Mouse (Mus musculus) liver, postnatal 0 days (tissue): Measurements from ENCODE around the gene Ctcf. TPM values are rescaled to one million over a fixed set of nuclear protein-coding genes. Genes with fewer than 3 reads are reported as not detected.

Experiments used
- ATAC-seq: fragments of 200-750 bp; cut with Nextera tagmentation; 2 replicates; pipeline ENCODE4 v1.8.0; 2017; ENCODE audit warnings: mild to moderate bottlenecking, moderate library complexity
- DNase-seq: peaks from one replicate; pipeline ENCODE4 v3.0.0-alpha.2; 2016
- H3K27ac ChIP-seq: fragments of 300-500 bp; sonication (generic); 2 replicates; pipeline ENCODE4 v1.5.1; 2014; ENCODE audit warnings: antibody characterized with exemption, moderate library complexity, mild to moderate bottlenecking, low read depth
- H3K27me3 ChIP-seq: fragments of 300-500 bp; sonication (generic); 2 replicates; pipeline ENCODE4 v1.6.1; 2014; ENCODE audit warnings: low read length, control low read depth, mixed read lengths; ENCODE audit not compliant: insufficient read depth
- H3K36me3 ChIP-seq: fragments of 300-500 bp; sonication (generic); replicated peaks from 2 replicates; pipeline ENCODE4 v1.6.1; 2014; ENCODE audit warnings: mild to moderate bottlenecking, control low read depth, low read length, moderate library complexity, mixed read lengths; ENCODE audit not compliant: insufficient read depth
- H3K4me1 ChIP-seq: fragments of 300-500 bp; sonication (generic); 2 replicates; pipeline ENCODE4 v1.6.1; 2014; ENCODE audit warnings: antibody characterized with exemption, mild to moderate bottlenecking, control low read depth; ENCODE audit not compliant: insufficient read depth
- H3K4me2 ChIP-seq: fragments of 300-500 bp; sonication (generic); 2 replicates; pipeline ENCODE4 v1.6.1; 2014; ENCODE audit warnings: low read depth, mild to moderate bottlenecking, low read length, moderate library complexity, mixed read lengths
- H3K4me3 ChIP-seq: fragments of 300-500 bp; sonication (generic); 2 replicates; pipeline ENCODE4 v1.5.1; 2014; ENCODE audit warnings: low read depth, low read length
- H3K9ac ChIP-seq: fragments of 300-500 bp; sonication (generic); replicated peaks from 2 replicates; pipeline ENCODE4 v1.6.1; 2014; ENCODE audit warnings: mild to moderate bottlenecking, moderate library complexity
- H3K9me3 ChIP-seq: fragments of 300-500 bp; sonication (generic); 2 replicates; pipeline ENCODE4 v1.6.1; 2016; ENCODE audit warnings: mild to moderate bottlenecking, control low read depth, low read length, mixed read lengths
- CTCF ChIP-seq: sonication (generic); IDR thresholded peaks from 2 replicates; pipeline ENCODE4 v1.5.1; 2016; ENCODE audit warnings: antibody characterized with exemption, low read depth
- EP300 ChIP-seq: IDR thresholded peaks from 2 replicates; pipeline ENCODE4 v1.6.1; 2016; ENCODE audit warnings: antibody characterized with exemption, low read depth, mild to moderate bottlenecking
- WGBS: fragments of 180-500 bp; shearing (Covaris S2); extraction: QIAGEN DNeasy Blood & Tissue Kit; methylation state at CpG from one replicate; pipeline ENCODE4 v1.1.7; 2014; ENCODE audit not compliant: insufficient replicate concordance; 5-methylcytosine and 5-hydroxymethylcytosine counted together
- polyA plus RNA-seq: library from polyadenylated mRNA; unstranded; fragments of >200 nt; fragmentation: Nextera tagmentation; extraction: Ambion mirVana; gene quantifications from 2 replicates; pipeline ENCODE4 v1.2.1, GENCODE M21; 2015

Gene Ctcf
- polyA plus RNA-seq, 1 experiment from 2014 or later = 41.1 TPM

DNA sequence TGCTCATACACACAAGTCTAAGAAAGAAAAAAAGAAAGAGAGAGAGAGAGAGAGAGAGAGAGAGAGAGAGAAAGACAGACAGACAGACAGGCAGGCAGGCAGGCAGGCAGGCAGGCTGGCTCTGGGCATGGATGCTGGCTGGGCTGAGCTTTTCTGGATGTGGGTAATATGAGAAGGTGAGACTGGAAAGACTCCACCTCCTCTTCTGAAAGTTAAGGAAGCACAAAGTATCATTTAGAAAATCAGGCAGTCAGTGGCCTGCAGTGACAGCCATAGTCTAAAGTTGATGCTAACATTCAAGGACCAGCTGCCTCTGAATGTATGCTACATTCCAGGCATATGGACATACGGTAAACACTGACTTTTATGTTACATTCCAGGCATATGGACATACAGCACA, 11.5 kb upstream of the Ctcf start:
- Histone ChIP-seq H3K9ac (no peak overlapping the region), H3K27me3 (no peaks in the 10 kb centered on the region), H3K4me1 (peaks cover 5% of the 10 kb centered on the region), H3K27ac (peak overlapping the region; percentile 56; the same call in 1 of the 2 replicates), H3K36me3 (peaks cover 18% of the 10 kb centered on the region), H3K4me3 (no peak overlapping the region), H3K9me3 (no peaks in the 10 kb centered on the region), H3K4me2 (no peak overlapping the region)
- ATAC-seq (no peak), DNase-seq (no peak)
- WGBS = 82% methylated on average over 1 of the region's 1 CpGs
- TF ChIP-seq CTCF (no peak), EP300 (no peak)

DNA sequence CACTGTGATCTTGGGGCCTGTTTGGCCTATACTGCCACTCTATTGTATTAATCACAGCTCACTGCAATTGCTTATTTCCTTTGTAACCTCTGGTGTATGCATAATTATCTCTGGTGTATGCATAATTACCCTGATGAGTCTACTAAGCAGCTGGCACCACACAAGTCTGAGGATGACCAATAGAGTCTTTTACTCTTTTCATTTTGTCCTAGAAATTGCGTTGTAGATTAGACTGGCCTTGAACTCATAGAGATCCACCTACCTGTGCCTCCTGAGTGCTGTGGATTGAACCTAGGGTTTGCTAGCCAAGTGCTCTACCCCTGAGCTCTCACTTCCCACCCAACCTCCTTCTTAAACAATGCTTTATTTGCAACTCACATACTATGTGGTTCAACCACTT, 10.3 kb upstream of the Ctcf start:
- DNase-seq = no peak
- no peak overlapping the region for H3K27ac ChIP-seq
- H3K4me3 ChIP-seq = no peak overlapping the region
- H3K27me3 ChIP-seq = no peaks in the 10 kb centered on the region
- peaks cover 5% of the 10 kb centered on the region for H3K4me1 ChIP-seq
- no peaks in the 10 kb centered on the region for H3K9me3 ChIP-seq
- H3K9ac ChIP-seq = no peak overlapping the region
- WGBS = 88% methylated on average over 1 of the region's 1 CpGs
- H3K4me2 ChIP-seq = no peak overlapping the region
- TF ChIP-seq CTCF = no peak
- no peak for TF ChIP-seq EP300
- H3K36me3 ChIP-seq = peaks cover 7% of the 10 kb centered on the region
- ATAC-seq = no peak

GRCm38 (mm10) chr8:105629337-105629736, 7.0 kb upstream of the Ctcf start:
- no peaks in the 10 kb centered on the region for H3K27me3 ChIP-seq
- H3K9me3 ChIP-seq = no peaks in the 10 kb centered on the region
- no peak overlapping the region for H3K27ac ChIP-seq
- H3K36me3 ChIP-seq = no peaks in the 10 kb centered on the region
- TF ChIP-seq CTCF (no peak), EP300 (no peak)
- H3K4me1 ChIP-seq = no peaks in the 10 kb centered on the region; the same call in 1 of the 2 replicates
- no peak for ATAC-seq
- H3K4me3 ChIP-seq = no peak overlapping the region
- DNase-seq = no peak
- H3K9ac ChIP-seq = no peak overlapping the region
- no peak overlapping the region for H3K4me2 ChIP-seq
- WGBS = 76% methylated on average over 4 of the region's 4 CpGs

DNA sequence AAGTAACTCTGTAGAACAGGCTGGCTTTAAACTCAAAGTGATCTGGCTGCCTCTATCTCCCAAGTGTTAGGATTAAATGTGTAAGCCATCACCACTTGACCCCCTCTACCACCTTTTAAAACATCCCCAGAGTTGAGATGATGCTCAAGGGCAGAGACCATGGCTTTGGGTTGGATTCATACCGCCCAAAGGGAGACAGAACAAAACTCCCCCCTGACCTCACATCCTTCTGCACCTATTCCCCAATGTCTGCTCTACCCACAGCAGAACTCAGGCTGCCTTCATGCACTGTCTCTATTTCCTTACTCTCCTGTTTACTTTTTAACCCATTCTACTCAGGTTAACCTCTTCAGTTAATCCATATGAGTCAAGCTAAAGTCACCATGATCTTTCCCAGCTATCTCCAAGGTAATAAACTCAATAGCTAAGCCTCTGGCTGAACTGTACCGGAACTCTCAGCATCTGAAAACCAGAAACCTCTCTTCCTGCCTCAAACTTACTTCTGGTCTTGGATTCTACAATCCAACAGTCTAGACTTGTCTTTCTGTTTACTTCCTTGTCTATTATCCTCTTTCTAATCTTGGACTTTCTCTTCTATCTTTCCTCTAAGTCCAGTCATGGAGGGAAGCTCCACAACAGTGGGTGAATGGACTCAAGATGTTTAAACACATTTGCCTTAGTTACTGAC, 1.5 kb upstream of the Ctcf start:
- Histone ChIP-seq H3K36me3 (no peaks in the 10 kb centered on the region), H3K4me3 (peak overlapping the region; percentile 97), H3K4me1 (peaks cover 13% of the 10 kb centered on the region), H3K9ac (peak overlapping the region; percentile 100; the same call in 1 of the 2 replicates), H3K4me2 (peak overlapping the region; percentile 84), H3K9me3 (no peaks in the 10 kb centered on the region), H3K27ac (no peak overlapping the region), H3K27me3 (no peaks in the 10 kb centered on the region)
- TF ChIP-seq CTCF (no peak), EP300 (no peak)
- no peak for ATAC-seq
- DNase-seq = no peak
- 65% methylated on average over 2 of the region's 2 CpGs for WGBS

DNA sequence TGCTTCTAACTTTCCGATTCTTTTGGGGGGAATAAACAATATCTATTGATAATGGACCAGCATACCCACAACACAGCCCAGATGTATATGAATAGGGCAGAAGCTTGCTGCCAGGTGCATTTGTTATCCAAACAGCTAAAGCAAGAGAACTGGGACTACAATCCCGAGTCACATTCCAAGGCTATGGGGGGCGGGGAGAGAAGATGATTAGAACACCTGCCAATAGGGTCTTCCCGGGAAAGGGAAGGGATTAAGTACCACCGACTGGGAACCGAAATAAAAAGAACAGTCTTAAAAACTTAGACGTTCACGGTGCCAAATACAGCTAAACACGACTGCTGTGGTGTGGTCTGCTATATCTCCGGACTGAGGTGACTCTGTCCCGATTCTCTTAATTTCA, 887 bp upstream of the Ctcf start:
- H3K9ac ChIP-seq = peak overlapping the region; percentile 100

DNA sequence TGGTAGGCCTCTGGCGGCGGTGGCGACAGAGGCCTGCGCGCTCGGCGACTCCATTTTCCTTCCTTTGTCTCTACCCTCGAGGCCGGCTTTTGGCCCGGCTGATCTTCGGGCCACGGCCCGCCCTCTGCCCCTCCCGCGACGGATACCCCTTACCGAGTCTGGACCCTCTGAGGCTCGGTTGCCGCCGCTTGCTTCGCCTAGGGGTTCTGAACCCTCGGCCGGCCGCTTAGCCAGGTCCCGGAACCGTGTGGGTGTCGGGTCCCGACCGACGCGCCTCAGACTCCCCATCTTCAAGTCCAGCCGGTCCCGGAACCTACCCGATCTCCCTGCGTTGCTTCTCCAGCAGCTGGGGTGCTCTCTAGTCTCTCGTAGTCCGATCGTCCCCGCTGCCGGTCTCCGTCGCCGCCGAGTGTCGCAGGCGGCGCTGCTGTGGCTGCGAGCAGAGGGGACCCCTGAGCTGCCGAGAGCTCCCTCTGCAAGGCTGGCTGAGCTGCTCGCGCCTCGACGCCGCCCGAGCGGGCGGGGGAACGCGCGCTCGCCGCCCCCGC, 669 bp downstream of the Ctcf start, which contains the start of gene Agrp:
Gene Agrp (minus strand): TSS at position 431 of the 548 bp plus-strand sequence.
- no peak for DNase-seq
- Histone ChIP-seq H3K9me3 (no peaks in the 10 kb centered on the region), H3K4me1 (peaks cover 13% of the 10 kb centered on the region), H3K27ac (peak within 1 kb of the TSS; percentile 100), H3K4me2 (peak within 1 kb of the TSS; percentile 84), H3K9ac (peak within 1 kb of the TSS; percentile 100), H3K27me3 (no peaks in the 10 kb centered on the region), H3K36me3 (no peaks in the 10 kb centered on the region), H3K4me3 (peak within 1 kb of the TSS; percentile 97)
- TF ChIP-seq EP300 (no peak), CTCF (peak; percentile 24; the same call in 1 of the 2 replicates)
- ATAC-seq = peak; percentile 15
- under 1% methylated on average over 63 of the region's 63 CpGs for WGBS

More for the DNA sequence above, 887 bp upstream of the Ctcf start:
- ATAC-seq (no peak), DNase-seq (peak; percentile 20)
- H3K4me1 ChIP-seq = peaks cover 13% of the 10 kb centered on the region
- H3K4me3 ChIP-seq = peak overlapping the region; percentile 97
- WGBS = 2% methylated on average over 11 of the region's 11 CpGs
- TF ChIP-seq EP300 (no peak), CTCF (no peak)
- no peaks in the 10 kb centered on the region for H3K36me3 ChIP-seq
- H3K9me3 ChIP-seq = no peaks in the 10 kb centered on the region
- H3K27ac ChIP-seq = peak overlapping the region; percentile 100
- H3K4me2 ChIP-seq = peak overlapping the region; percentile 84
- H3K27me3 ChIP-seq = no peaks in the 10 kb centered on the region
